Mouse (Mus musculus): Measurements from ENCODE around the gene Gpc1. TPM values are rescaled to one million over a fixed set of nuclear protein-coding genes. Genes with fewer than 3 reads are reported as not detected.

Gene Gpc1
- polyA plus RNA-seq, 1 experiment from 2014 or later, result 93.6 TPM

DNA sequence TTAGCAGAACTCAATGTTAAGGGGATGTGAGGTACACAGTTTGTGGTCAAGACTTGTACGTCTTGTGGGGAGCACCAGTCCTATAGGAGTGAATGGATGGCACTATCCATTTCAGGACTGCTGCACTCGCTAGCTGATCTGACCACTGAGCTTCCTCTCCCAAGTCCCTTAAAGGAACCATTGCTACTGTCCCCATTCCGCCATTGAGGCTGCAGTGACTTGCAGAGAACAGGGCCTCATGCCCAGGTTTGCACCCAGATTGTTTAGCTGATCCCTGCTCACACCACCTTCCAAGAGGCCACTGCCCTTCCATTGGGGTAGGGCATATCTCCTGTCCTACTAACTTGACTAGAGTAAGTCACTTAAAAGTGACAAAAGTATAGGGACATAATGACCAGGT lies 77.2 kb downstream of the Gpc1 start:
- Histone ChIP-seq H3K36me3 (no peaks in the 10 kb centered on the region), H3K9ac (no peak overlapping the region), H3K4me3 (replicated peaks) (no peak overlapping the region), H3K27me3 (no peaks in the 10 kb centered on the region), H3K9me3 (replicated peaks) (no peaks in the 10 kb centered on the region), H3K4me1 (peaks cover 42% of the 10 kb centered on the region), H3K4me2 (replicated peaks) (no peak overlapping the region), H3K27ac (replicated peaks) (no peak overlapping the region)
- WGBS, result 95% methylated on average over 3 of the region's 3 CpGs
- ATAC-seq (ENCODE audit: insufficient number of reproducible peaks, low FRiP score, low TSS enrichment, low read depth), result no peak

DNA sequence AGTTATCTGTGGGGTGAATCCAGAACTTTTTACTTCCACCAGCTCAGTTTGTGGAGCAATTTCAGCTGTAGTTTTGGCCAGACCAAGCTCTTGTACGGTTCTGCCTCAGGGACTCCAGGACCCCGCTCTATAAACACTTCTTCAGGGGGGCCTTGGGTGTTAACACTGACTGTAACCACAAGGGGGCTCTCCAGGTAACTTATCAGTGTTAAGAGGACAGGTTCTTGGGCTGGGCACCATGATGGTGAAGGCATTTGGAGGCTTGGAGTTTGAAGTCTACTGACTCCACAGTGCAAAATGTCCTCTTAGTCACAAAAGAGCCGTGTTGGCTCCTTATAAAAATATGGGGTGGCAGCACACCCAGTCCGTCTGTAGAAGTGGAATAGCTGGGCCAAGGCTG lies 77.6 kb downstream of the Gpc1 start:
- no peak overlapping the region for H3K4me3 ChIP-seq (replicated peaks)

More for the DNA sequence above, 77.6 kb downstream of the Gpc1 start:
- no peaks in the 10 kb centered on the region for H3K9me3 ChIP-seq (replicated peaks)
- 75% methylated on average over 4 of the region's 4 CpGs for WGBS
- ATAC-seq (ENCODE audit: insufficient number of reproducible peaks, low FRiP score, low TSS enrichment, low read depth), result no peak
- H3K36me3 ChIP-seq, result peaks cover 4% of the 10 kb centered on the region
- peaks cover 42% of the 10 kb centered on the region for H3K4me1 ChIP-seq
- H3K27me3 ChIP-seq, result no peaks in the 10 kb centered on the region
- no peak overlapping the region for H3K4me2 ChIP-seq (replicated peaks)
- H3K27ac ChIP-seq (replicated peaks), result no peak overlapping the region
- no peak overlapping the region for H3K9ac ChIP-seq

MicroRNAs encoded within 50 kb of the gene (microRNA counts, 519-probe panel; counts per million panel counts)
- 3,047 counts per million, percentile 73 among the panel's probes with 10 or more counts for microRNA mmu-miR-149

Small RNAs within 50 kb of the gene (microRNA-seq; reads per million reads assigned to microRNA genes)
- 5,948 reads per million, percentile 91 among the genes with 10 or more reads in this experiment for gene Mir149 (ENCODE audit: borderline number of aligned reads)

Other genes starting within 250 kb of the Gpc1 start
- gene Olfr1412, start 245.9 kb upstream of the Gpc1 start, polyA plus RNA-seq (2015; fragmentation: Nextera tagmentation; extraction: Ambion mirVana), result not detected in 2 replicates
- gene Olfr1411, start 237.2 kb upstream of the Gpc1 start, polyA plus RNA-seq (2015; fragmentation: Nextera tagmentation; extraction: Ambion mirVana), result not detected in 2 replicates
- 0.17 TPM in 1 of 2 replicates, not detected in the other for gene Olfr1410, start 225.9 kb upstream of the Gpc1 start, polyA plus RNA-seq (2015; fragmentation: Nextera tagmentation; extraction: Ambion mirVana)
- 0.05 TPM in 1 of 2 replicates, not detected in the other for gene Olfr12, start 213.9 kb upstream of the Gpc1 start, polyA plus RNA-seq (2015; fragmentation: Nextera tagmentation; extraction: Ambion mirVana)
- 403 and 419 TPM in 2 replicates for gene Cops9, start 189.7 kb upstream of the Gpc1 start, polyA plus RNA-seq (2015; fragmentation: Nextera tagmentation; extraction: Ambion mirVana)
- 0.11 and 0.17 TPM in 2 replicates for gene Otos, start 182.8 kb upstream of the Gpc1 start, polyA plus RNA-seq (2015; fragmentation: Nextera tagmentation; extraction: Ambion mirVana)
- 0.88 and 1.0 TPM in 2 replicates for gene Ankmy1, start 71.3 kb downstream of the Gpc1 start, polyA plus RNA-seq (2015; fragmentation: Nextera tagmentation; extraction: Ambion mirVana)
- gene Dusp28, start 75.3 kb downstream of the Gpc1 start, polyA plus RNA-seq (2015; fragmentation: Nextera tagmentation; extraction: Ambion mirVana), result 10.1 and 11.5 TPM in 2 replicates
- gene Rnpepl1, start 79.1 kb downstream of the Gpc1 start, polyA plus RNA-seq (2015; fragmentation: Nextera tagmentation; extraction: Ambion mirVana), result 47.7 and 47.8 TPM in 2 replicates
- gene Capn10, start 102.7 kb downstream of the Gpc1 start, polyA plus RNA-seq (2015; fragmentation: Nextera tagmentation; extraction: Ambion mirVana), result 34.5 and 36.5 TPM in 2 replicates
- 1.2 and 2.1 TPM in 2 replicates for gene Gpr35, start 119.2 kb downstream of the Gpc1 start, polyA plus RNA-seq (2015; fragmentation: Nextera tagmentation; extraction: Ambion mirVana)
- not detected in 2 replicates for gene Aqp12, start 174.7 kb downstream of the Gpc1 start, polyA plus RNA-seq (2015; fragmentation: Nextera tagmentation; extraction: Ambion mirVana)

All from embryonic facial prominence, embryonic 15.5 days (tissue).